18 mouse cellular contexts compared by ENCODE assay signal in genomic region chr19:46420410-46420809, GRCm38 (mm10).
"Had no signal": no experiment of that assay in that cellular context is flagged by ENCODE, and none has a peak within 500 bp of the region (broad histone marks: within the 10 kb centered on the region; RNA-seq: fewer than 3 reads in every experiment).

No protein-coding gene starts in this region.

- H3K27ac ChIP-seq: neural tube, embryonic 15.5 days had no signal

- H3K4me2 ChIP-seq: lung, embryonic 14.5 days; midbrain, embryonic 12.5 days; neural tube, embryonic 13.5 days; neural tube, embryonic 15.5 days had no signal

- H3K9me3 ChIP-seq: midbrain, embryonic 10.5 days; midbrain, embryonic 12.5 days; neural tube, embryonic 13.5 days; neural tube, embryonic 15.5 days had no signal

- H3K27me3 ChIP-seq: midbrain, embryonic 12.5 days; neural tube, embryonic 13.5 days; neural tube, embryonic 15.5 days had no signal

- H3K9ac ChIP-seq: lung, embryonic 14.5 days; midbrain, embryonic 12.5 days; neural tube, embryonic 13.5 days; neural tube, embryonic 15.5 days had no signal

- H3K36me3 ChIP-seq: midbrain, embryonic 12.5 days; neural tube, embryonic 13.5 days; neural tube, embryonic 15.5 days had no signal

- DNase-seq: lung, embryonic 14.5 days; lung, postnatal 10 days; lung, postnatal 4 days; midbrain, embryonic 14.5 days; retina, postnatal 1 day; right cerebral cortex, adult 18-20 months; right cerebral cortex, postnatal 25 days; right cerebral cortex, postnatal 4 days; spleen, adult 18-20 months; thymus, adult 18-20 months; thymus, postnatal 14 days; thymus, postnatal 36 days had no signal

- ATAC-seq: midbrain, embryonic 16.5 days had no signal

- H3K4me3 ChIP-seq: midbrain, embryonic 10.5 days; midbrain, embryonic 12.5 days; myocyte; neural tube, embryonic 13.5 days; neural tube, embryonic 15.5 days had no signal
